Mouse (Mus musculus) left cerebral cortex, adult 2 months (tissue): ENCODE data around the gene Usp7. TPM values are rescaled to one million over a fixed set of nuclear protein-coding genes. Genes with fewer than 3 reads are reported as not detected.

Source experiments
- DNase-seq, 2 experiments: peaks; one replicate each; pipeline ENCODE4 v3.0.0; 2021 to 2022; ENCODE audit warnings: low spot score in 2 of 2, mixed read lengths in 1 of 2; ENCODE audit errors: extremely low spot score in 1 of 2
- H3K27ac ChIP-seq: fragments of 200-600 bp; 2 replicates; pipeline ENCODE4 v1.8.1; 2022
- H3K4me3 ChIP-seq: fragments of 200-600 bp; 2 replicates; pipeline ENCODE4 v1.8.1; 2022
- CTCF ChIP-seq: fragments of 200-600 bp; IDR thresholded peaks from 2 replicates; pipeline ENCODE4 v1.8.1; 2022; ENCODE audit warnings: antibody characterized with exemption, mild to moderate bottlenecking, moderate library complexity
- intact Hi-C: fragments of 180-260 bp; cut with DNase I; formaldehyde crosslinking; loops from one replicate; pipeline ENCODE4 v1.15.1; 2025
- total RNA-seq, 2 experiments: library from RNA; stranded (reverse); gene quantifications; 2 replicates each; pipeline ENCODE4 v1.2.3; 2021

The Usp7 gene
- total RNA-seq, 2 experiments from 2014 or later: 167 to 182 TPM

GRCm38 (mm10) chr16:8823661-8824060 is 31.6 kb upstream of the Usp7 start:
- TF ChIP-seq CTCF: no peak

GRCm38 (mm10) chr16:8822586-8822985 is 30.5 kb upstream of the Usp7 start:
- H3K4me3 ChIP-seq: no peak overlapping the region
- TF ChIP-seq CTCF: no peak
- DNase-seq: no peak
- no peak overlapping the region for H3K27ac ChIP-seq
- intact Hi-C loops: no loop called here

More at GRCm38 (mm10) chr16:8823661-8824060, 31.6 kb upstream of the Usp7 start:
- no peak for DNase-seq
- no peak overlapping the region for H3K27ac ChIP-seq
- no peak overlapping the region for H3K4me3 ChIP-seq
- intact Hi-C loops: no loop called here

- intact Hi-C loops: no loop called here
- Histone ChIP-seq H3K27ac (no peak overlapping the region), H3K4me3 (no peak overlapping the region)
- TF ChIP-seq CTCF: no peak
- DNase-seq: peak; percentile 37 to 39
Observed at GRCm38 (mm10) chr16:8821429-8821828, 29.3 kb upstream of the Usp7 start.

- intact Hi-C loops: no loop called here
- DNase-seq: no peak
Observed at GRCm38 (mm10) chr16:8817872-8818271, 25.8 kb upstream of the Usp7 start.

GRCm38 (mm10) chr16:8810399-8811127 is 18.5 kb upstream of the Usp7 start:
- TF ChIP-seq CTCF: no peak
- Histone ChIP-seq H3K4me3 (no peak overlapping the region), H3K27ac (no peak overlapping the region)
- intact Hi-C loops: no loop called here
- DNase-seq: peak; percentile 36 to 50

More at GRCm38 (mm10) chr16:8817872-8818271, 25.8 kb upstream of the Usp7 start:
- TF ChIP-seq CTCF: no peak
- Histone ChIP-seq H3K27ac (no peak overlapping the region), H3K4me3 (no peak overlapping the region)

- no peak for DNase-seq
- intact Hi-C loops: loop anchor here (1.0 kb wide), 1 partner anchor 63 kb away; no protein-coding TSS in a partner anchor
- H3K4me3 ChIP-seq: no peak overlapping the region
- H3K27ac ChIP-seq: no peak overlapping the region
- peak; percentile 64 for TF ChIP-seq CTCF
Observed at GRCm38 (mm10) chr16:8806703-8807102, 14.6 kb upstream of the Usp7 start.

GRCm38 (mm10) chr16:8795906-8796305 is 3.8 kb upstream of the Usp7 start:
- Histone ChIP-seq H3K27ac (no peak overlapping the region), H3K4me3 (no peak overlapping the region)
- TF ChIP-seq CTCF: no peak
- DNase-seq: no peak
- intact Hi-C loops: no loop called here

- intact Hi-C loops: no loop called here
- no peak overlapping the region for H3K27ac ChIP-seq
- peak; percentile 15 for TF ChIP-seq CTCF
- DNase-seq: no peak
- no peak overlapping the region for H3K4me3 ChIP-seq
Observed at GRCm38 (mm10) chr16:8794952-8795351, 2.8 kb upstream of the Usp7 start.

GRCm38 (mm10) chr16:8790886-8791285 is 1.2 kb downstream of the Usp7 start:
- intact Hi-C loops: no loop called here
- no peak overlapping the region for H3K4me3 ChIP-seq
- DNase-seq: no peak
- H3K27ac ChIP-seq: no peak overlapping the region
- no peak for TF ChIP-seq CTCF

- intact Hi-C loops: loop anchor here (5.0 kb wide), 1 partner anchor 43 kb away; no protein-coding TSS in a partner anchor
- no peak overlapping the region for H3K27ac ChIP-seq
- DNase-seq: no peak
- TF ChIP-seq CTCF: no peak
- H3K4me3 ChIP-seq: no peak overlapping the region
Observed at GRCm38 (mm10) chr16:8784753-8785152, 7.4 kb downstream of the Usp7 start.

- TF ChIP-seq CTCF: no peak
- intact Hi-C loops: loop anchor here (5.0 kb wide), 1 partner anchor 44 kb away; no protein-coding TSS in a partner anchor
- H3K4me3 ChIP-seq: no peak overlapping the region
- DNase-seq: no peak
- H3K27ac ChIP-seq: no peak overlapping the region
Observed at GRCm38 (mm10) chr16:8783198-8783913, 8.8 kb downstream of the Usp7 start.

- no peak overlapping the region for H3K27ac ChIP-seq
- peak; percentile 27 for TF ChIP-seq CTCF
- intact Hi-C loops: loop anchor here (5.0 kb wide), 1 partner anchor 46 kb away; no protein-coding TSS in a partner anchor
- H3K4me3 ChIP-seq: no peak overlapping the region
- no peak for DNase-seq
Observed at GRCm38 (mm10) chr16:8781660-8782059, 10.4 kb downstream of the Usp7 start.
